Mouse (Mus musculus) megakaryocyte-erythroid progenitor cell, adult 5 weeks (primary cell): ENCODE measurements around the gene Lmf2. TPM values are rescaled to one million over a fixed set of nuclear protein-coding genes. Genes with fewer than 3 reads are reported as not detected.

Experiments used
- polyA plus RNA-seq: library from polyadenylated mRNA; stranded (reverse); fragments of >175 nt; gene quantifications from 2 replicates; pipeline ENCODE4 v1.2.3, GENCODE M21; 2012

The Lmf2 gene
- 139 and 151 TPM in 2 replicates for polyA plus RNA-seq

DNA sequence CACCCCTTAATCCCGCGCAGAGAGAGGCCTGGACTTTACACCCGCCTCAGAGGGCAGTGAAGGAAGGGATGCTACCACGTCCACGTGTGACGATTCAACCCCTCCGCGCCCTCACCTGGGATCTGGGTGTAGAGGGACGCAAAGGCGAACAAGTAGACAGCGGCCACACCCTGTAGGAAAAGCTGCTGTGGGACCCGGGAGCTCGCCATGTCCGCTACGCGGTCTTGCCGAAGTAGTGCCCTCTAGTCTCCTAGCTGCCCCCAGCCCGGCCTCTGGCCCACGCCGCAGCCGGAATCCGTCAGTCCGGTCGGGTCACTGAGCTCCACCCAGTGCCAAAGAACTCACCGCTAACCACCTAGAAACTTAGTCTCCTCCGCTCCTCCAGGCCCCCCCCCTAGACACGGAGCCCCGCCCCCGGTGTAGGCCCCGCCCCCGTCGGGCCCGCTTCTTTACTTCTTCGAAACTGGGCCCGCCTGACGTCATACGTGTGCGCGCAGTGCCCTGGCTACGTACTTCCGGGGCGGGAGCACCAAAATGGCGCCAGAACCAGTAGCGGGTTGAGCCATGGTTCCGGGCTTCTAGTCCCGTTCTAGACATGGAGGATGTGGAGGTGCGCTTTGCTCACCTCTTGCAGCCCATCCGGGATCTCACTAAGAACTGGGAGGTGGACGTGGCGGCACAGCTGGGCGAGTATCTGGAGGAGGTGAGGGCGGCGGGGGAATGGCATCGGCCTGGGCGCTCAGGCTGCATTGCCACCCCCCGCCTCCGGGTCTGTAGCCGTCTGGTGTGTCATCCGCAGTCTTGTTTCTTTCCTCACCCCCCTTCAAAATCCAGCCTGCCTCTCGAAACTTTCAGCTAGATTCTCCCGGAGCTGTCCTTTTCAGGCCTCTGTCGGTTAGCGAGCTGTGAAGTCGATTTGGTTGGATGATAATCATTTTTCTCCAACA is at the start of gene Lmf2, which contains the start of gene Ncaph2:
Gene Lmf2, minus strand, starts transcription at position 419 of the 947 bp plus-strand sequence.
Gene Ncaph2, plus strand, starts transcription at position 479 of the 947 bp plus-strand sequence.

DNA sequence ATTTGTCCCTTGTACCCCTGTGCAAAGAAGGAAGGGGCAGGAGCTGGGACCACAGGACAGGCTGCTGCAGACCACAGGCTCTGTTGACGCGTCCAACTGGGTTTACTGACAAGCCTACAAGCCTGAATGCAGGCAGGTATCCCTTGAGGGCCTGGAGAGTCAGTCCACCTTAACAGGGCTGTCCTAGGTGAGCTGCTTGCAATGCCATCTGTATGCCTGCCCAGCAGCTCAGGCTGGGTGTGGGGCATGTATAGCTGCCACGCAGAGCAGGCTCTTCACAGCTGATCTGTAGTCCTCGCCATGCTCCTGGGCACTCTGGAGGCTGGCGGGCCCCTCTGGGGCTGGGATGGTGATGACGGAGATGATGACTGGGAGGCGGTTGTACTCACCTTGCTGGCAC is 29.2 kb upstream of the Lmf2 start, which contains the start of gene Klhdc7b:
Gene Klhdc7b, plus strand, starts transcription at position 301 of the 400 bp plus-strand sequence.

DNA sequence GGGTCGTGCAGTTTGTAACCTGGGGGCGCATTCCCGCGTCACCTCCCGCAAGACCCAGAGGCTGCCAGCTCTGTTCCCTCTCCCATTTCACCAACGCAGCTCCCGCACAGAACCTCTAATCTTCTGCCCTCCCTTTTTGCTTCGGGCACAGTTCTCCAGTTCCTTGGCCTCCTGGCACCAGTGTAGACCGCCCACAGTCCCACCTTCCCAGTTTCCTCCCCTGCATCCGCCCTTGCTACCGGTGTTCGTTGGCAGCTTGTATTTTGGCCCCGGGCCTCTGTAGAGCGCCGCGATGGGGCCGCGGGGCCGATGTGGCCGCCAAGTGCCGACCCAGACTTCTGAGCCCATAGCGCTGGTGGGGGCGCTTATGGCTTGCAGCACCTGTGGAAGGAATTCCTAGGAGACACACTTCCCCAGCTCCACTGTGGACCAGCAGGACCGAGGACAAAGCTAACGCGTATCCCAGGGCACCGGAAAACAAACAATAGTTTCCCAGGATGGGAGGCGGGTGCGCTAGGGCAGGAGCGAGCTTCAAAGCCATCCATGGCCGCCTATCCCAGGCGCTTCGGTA is 23.5 kb upstream of the Lmf2 start, which contains the start of gene Odf3b:
Gene Odf3b, minus strand, starts transcription at position 452 of the 571 bp plus-strand sequence.

GRCm38 (mm10) chr15:89376957-89377356 is 21.5 kb upstream of the Lmf2 start, which contains the start of gene Tymp:
Gene Tymp (minus strand): TSS chr15:89377039.

GRCm38 (mm10) chr15:89373762-89374248 is 18.3 kb upstream of the Lmf2 start, which contains the start of gene Sco2:
Gene Sco2 (minus strand): TSS chr15:89373846.

GRCm38 (mm10) chr15:89334271-89334670 is 21.2 kb downstream of the Lmf2 start, which contains the start of gene Miox:
Gene Miox (plus strand): TSS chr15:89334398.

DNA sequence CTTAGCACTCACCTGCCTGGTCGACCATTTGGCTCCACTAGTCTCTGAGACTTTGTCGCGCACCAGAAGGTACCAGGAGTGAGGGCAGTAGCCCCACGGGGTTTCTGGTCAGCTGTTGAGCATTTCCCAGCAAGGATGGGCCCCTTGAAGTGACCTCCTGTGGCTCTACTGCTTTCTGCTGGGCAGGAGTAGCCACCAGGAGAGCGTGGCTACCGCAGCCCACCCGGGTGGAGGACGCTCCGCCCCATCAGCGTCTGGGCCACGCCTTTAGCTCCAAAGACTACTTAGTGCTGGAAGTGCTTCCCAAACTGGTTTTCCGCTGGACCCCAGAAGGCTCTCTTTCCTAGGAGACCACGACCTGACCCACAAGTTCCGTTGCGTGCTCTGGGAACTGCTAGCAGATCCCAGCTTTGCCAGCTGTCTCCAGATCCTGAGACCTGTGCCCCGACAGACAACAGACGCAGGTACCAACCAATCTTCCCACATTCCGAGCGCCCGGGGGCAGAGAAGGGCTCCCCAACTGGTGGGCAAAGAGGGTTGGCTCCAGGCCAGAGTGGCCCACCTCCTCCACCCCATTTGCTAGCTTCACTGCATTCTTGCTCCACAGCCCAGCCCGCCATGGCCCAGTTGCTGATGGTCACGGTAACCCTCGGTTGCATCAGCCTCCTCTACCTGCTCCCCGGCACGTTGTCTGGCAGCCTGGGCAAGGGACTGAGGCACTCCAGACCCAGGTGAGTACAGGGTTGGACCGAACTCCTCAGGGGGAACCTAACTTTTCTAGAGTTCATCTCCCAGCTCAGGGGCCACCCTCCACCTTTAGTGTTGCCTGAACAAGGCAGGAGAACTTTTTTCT is 32.6 kb downstream of the Lmf2 start, which contains the start of gene Adm2:
Gene Adm2, plus strand, starts transcription at position 51 of the 853 bp plus-strand sequence.

GRCm38 (mm10) chr15:89315190-89315731 is 40.2 kb downstream of the Lmf2 start, which contains the start of gene Sbf1:
Gene Sbf1 (minus strand): TSS chr15:89315311.

Other genes with a start within 250 kb of the Lmf2 start
- 33.3 and 36.4 TPM in 2 replicates for gene Tubgcp6, start 232.5 kb downstream of the Lmf2 start, polyA plus RNA-seq
- 16.0 and 20.5 TPM in 2 replicates for gene Hdac10, start 227.0 kb downstream of the Lmf2 start, polyA plus RNA-seq
- 0.10 TPM in 1 of 2 replicates, not detected in the other for gene Mapk12, start 215.0 kb downstream of the Lmf2 start, polyA plus RNA-seq
- 0.28 and 0.48 TPM in 2 replicates for gene Mapk11, start 206.0 kb downstream of the Lmf2 start, polyA plus RNA-seq
- gene Plxnb2, start 174.9 kb downstream of the Lmf2 start, polyA plus RNA-seq = 38.5 and 40.7 TPM in 2 replicates
- gene Dennd6b, start 159.2 kb downstream of the Lmf2 start, polyA plus RNA-seq = 10.1 and 11.8 TPM in 2 replicates
- gene Ppp6r2, start 144.1 kb downstream of the Lmf2 start, polyA plus RNA-seq = 47.6 and 60.3 TPM in 2 replicates
- 172 and 230 TPM in 2 replicates for gene Sbf1, start 40.3 kb downstream of the Lmf2 start, polyA plus RNA-seq
- not detected in 2 replicates for gene Adm2, start 32.9 kb downstream of the Lmf2 start, polyA plus RNA-seq
- gene Miox, start 21.3 kb downstream of the Lmf2 start, polyA plus RNA-seq = not detected in 2 replicates
- gene Ncaph2, start 60 bp upstream of the Lmf2 start, polyA plus RNA-seq = 63.0 and 78.6 TPM in 2 replicates
- gene Sco2, start 18.2 kb upstream of the Lmf2 start, polyA plus RNA-seq = 75.8 and 81.4 TPM in 2 replicates
- gene Tymp, start 21.4 kb upstream of the Lmf2 start, polyA plus RNA-seq = 1.4 and 1.6 TPM in 2 replicates
- 24.7 and 38.6 TPM in 2 replicates for gene Odf3b, start 23.6 kb upstream of the Lmf2 start, polyA plus RNA-seq
- 0.06 and 0.18 TPM in 2 replicates for gene Klhdc7b, start 29.3 kb upstream of the Lmf2 start, polyA plus RNA-seq
- gene Syce3, start 54.8 kb upstream of the Lmf2 start, polyA plus RNA-seq = not detected in 2 replicates
- gene Cpt1b, start 70.2 kb upstream of the Lmf2 start, polyA plus RNA-seq = 2.2 and 2.7 TPM in 2 replicates
- gene C730034F03Rik, start 73.9 kb upstream of the Lmf2 start, polyA plus RNA-seq = 0.07 TPM in 1 of 2 replicates, not detected in the other
- 1.2 and 2.2 TPM in 2 replicates for gene Gm44502, start 74.0 kb upstream of the Lmf2 start, polyA plus RNA-seq
- gene Chkb, start 74.2 kb upstream of the Lmf2 start, polyA plus RNA-seq = 157 and 209 TPM in 2 replicates
- gene Mapk8ip2, start 98.3 kb upstream of the Lmf2 start, polyA plus RNA-seq = 0.01 TPM in 1 of 2 replicates, not detected in the other
- 51.0 and 62.2 TPM in 2 replicates for gene Arsa, start 121.8 kb upstream of the Lmf2 start, polyA plus RNA-seq
- gene Shank3, start 144.0 kb upstream of the Lmf2 start, polyA plus RNA-seq = 34.8 and 56.1 TPM in 2 replicates
- gene Acr, start 212.7 kb upstream of the Lmf2 start, polyA plus RNA-seq = 0.15 and 0.39 TPM in 2 replicates
- 14.4 and 21.8 TPM in 2 replicates for gene Rabl2, start 236.3 kb upstream of the Lmf2 start, polyA plus RNA-seq